Mouse (Mus musculus) induced T-regulatory cell, adult 2 months (primary cell): ENCODE results near the gene Vegfa.
A peak's percentile ranks its signal among the peaks of the same experiment; 100 is the strongest.

Experiments
- DNase-seq: peaks from one replicate; pipeline ENCODE4 v3.0.0-alpha.2; 2012; ENCODE audit warnings: low read depth

Gene Vegfa

DNA sequence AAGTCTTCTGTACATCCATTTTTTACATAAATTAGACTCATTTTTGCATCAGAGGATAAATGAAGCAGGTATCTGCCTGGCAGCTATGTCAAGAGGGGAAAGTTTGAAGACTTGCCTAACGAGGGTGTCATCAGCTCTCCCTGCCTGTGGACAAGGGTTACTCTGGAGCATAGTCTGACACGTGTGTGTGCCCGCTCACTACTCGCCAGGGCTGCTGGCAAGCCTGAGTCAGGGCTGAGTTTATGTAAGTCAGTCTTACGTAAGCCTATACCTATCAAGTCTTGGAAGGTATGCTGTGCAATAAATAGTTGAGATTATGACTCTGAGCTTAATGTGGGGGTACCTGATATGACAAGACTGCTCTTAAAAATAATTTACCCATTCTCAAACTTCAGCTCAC, 19.2 kb upstream of the Vegfa start:
- DNase-seq = no peak

DNA sequence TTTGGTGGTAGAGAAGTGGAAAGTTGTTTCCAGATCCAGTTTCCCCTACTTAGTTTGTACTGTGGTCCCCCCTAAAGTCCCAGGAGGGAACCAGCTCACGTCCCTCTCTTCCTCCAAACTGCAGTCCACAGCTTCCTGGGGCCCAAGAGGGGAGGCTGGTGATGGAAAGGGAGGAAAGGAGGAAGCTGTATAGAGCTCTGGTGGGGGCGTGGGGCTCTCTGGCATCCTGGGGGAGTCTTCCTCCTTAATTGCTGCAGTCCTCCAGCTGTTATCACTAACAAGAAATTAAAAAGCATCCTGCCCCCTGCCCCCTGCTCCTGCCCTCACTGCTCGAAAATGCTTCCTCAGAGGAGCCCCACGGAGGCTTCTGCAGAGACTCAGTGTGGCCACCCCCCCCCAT, 17.4 kb upstream of the Vegfa start:
- DNase-seq = no peak

DNA sequence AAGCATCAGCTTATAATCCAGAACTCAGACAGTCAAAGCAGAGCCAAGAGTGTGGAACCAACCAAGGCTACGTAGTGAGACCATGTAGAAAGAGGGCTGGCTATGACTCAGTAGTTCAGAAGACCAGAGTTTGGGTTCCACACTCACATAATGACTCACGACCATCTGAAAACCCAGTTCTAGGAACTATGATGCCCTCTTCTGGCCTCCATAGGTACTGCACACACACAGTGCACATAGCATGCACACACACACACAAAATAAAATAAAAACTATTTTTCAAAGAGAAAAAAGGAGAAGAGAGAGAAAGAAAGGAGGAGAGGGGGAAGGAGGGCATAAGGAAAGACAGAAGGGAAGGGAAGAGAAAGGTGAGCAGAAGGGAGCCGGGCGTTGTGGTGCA, 16.0 kb upstream of the Vegfa start:
- no peak for DNase-seq

DNA sequence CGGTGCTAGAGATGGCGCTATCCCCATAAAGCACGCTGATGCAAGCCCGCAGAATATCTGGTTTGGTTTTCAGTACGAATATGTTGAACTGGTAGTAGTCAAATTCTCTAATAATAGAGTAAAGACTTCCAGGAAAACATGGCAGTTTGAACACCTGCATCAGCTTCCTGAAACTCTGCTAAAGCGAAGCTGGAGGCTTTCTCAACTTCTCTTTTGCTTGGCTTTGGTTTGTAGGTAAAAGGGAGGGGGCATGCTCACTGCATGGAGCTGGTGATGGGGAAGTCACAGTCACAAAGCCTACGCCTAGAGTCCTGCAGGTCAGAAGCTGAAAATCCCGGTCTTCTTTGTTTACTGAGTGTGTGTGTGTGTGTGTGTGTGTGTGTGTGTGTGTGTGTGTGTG, 13.6 kb upstream of the Vegfa start:
- no peak for DNase-seq

DNA sequence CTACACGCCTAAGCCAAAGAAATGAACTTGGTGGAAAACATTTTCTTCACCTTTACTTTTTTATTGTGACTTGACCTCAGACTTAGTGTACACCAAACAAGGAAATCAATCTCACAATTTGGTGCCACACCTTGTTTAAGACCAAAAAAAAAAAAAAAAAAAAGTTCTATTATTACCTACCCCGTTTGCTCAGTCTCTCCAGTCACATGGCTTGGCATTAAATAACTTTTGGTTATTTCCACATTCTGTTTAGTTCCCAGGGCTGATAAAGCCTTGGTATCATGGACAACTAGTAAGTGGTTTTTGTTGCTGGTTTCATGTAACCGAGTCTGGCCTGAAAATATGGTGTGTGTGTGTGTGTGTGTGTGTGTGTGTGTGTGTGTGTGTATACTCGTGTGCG, 12.8 kb upstream of the Vegfa start:
- DNase-seq = no peak

DNA sequence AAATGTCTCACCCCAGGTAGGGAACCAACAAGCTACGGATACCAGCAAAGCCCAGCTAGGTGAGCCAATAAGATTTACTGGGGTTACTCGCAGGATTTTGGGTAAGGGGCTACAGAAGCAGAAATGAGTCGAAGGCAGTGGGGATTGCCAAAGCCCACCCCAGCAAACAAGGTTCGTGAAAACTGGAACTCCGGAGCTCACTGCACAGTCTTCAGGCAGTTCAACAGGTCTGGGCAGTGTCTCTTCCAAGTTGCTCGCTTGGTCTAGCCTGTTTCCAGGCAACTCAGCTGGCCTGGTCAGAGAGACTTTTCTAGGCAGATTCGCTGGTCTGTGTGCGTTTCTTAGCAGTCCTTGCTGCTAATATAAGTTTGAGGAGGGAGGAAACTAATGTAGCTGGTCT, 10.0 kb upstream of the Vegfa start:
- no peak for DNase-seq

DNA sequence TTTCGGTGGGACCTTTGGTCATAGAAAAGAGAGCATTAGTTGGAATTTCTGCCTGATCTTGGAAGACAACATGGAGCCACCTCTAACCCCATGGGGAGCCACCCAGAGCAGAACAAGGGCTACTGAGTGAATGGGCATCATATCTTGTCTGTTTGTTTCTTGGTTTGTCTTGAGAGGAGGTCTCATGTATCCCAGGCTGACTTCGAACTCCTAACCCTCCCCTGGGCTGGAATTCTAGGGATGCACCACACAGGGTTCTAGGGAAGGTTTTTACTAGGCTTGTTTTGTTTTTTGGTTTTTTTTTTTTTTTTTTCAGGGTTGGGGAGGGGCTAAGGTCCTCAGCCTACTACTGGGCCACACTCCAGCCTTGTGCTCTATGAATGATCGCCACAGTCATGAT, 9.5 kb upstream of the Vegfa start:
- no peak for DNase-seq

DNA sequence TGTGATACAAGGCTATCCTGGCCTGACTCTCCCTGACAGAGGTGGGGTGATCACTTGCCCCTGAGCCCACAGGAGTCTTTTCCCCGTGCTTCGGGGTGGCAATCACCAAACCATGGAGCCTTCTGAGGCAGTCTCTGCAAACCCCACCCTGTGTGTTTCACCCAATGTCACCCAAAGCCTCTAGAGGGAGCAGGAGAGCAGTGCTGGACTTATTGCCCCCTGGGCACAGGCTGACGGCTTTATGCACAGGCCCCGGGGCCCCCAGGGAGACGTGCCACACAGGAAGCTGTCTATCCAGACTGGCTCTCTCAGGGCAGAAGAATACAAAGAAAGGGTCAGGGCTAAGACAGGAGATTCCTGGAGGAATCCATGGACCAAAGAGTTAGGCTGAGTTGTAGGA, 9.1 kb upstream of the Vegfa start:
- DNase-seq = peak; percentile 57

DNA sequence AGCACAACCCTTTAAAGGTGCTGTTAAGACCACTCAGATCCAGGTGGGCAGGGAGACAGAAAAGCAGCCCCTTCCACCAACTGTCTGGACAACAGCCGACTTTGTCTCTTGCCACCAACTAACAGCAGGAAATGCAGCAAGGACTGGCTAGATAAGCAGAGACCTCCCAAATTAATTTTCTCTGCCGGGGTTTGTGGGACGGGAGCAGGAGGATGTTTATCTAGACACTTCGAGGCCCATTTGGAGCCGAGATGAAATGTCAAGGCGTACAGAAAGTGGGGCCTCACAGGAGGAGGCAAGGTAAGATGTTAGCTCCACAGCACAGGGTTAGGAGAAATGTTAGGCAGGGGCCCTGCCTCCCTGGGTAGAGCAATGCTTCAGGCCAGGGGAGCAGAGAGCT, 8.4 kb upstream of the Vegfa start:
- DNase-seq = no peak

DNA sequence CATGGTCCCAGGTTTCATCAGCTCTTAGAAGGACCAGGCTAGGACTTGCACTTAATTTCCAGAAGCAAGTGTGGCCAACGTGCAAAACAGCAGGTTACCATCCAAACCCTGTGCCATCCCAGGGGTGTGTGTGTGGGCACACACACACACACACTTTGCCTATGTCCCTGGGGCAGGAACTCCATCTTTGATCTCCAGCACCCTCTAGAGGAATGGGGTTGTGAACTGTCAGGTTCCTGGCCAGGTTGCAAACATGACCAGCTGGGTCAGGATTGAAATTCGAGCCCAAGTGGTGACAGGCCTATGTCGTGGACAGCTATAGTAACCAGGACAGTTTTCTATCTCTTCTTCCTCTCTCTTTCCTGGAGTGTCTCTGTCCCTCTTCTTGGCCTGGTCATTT, 6.7 kb upstream of the Vegfa start:
- no peak for DNase-seq

DNA sequence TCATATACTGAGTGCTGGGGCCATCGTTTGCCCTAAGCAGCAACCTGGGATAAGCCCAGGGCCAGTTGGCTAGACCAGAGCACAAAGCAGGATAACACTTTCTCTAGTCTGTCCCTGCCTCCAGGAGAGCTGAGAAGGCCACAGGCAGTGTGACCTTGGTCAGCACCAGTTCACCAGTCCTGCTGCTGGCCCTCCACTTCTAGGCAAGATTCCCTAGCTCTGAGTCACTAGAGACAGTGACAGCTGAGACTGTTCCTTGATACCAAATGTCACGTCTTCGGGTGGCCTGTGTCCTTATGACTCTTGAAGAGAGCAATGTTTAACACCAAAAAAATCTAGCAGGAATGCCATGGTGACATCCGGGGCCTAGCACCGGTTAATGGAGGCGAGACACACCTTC, 4.2 kb upstream of the Vegfa start:
- DNase-seq = no peak

DNA sequence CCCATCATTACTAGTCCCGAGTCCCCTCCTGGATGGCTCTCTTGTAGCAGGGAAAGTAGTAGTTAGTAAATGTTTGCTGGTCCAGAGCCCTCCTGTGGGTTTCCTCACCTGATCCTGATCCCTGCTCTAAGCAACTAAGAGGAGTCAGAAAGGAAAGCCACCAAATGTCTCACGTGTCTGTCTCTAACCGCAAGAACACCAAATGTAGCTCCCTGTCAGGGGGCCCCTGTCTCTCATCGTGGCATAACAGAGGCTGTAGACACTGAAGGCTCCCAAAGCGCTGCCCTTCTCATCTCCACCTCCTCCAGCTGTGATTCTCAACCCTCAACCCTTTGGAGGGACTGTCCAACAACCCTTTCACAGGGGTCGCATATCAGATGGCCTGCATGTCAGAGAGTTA, 1.9 kb upstream of the Vegfa start:
- no peak for DNase-seq

DNA sequence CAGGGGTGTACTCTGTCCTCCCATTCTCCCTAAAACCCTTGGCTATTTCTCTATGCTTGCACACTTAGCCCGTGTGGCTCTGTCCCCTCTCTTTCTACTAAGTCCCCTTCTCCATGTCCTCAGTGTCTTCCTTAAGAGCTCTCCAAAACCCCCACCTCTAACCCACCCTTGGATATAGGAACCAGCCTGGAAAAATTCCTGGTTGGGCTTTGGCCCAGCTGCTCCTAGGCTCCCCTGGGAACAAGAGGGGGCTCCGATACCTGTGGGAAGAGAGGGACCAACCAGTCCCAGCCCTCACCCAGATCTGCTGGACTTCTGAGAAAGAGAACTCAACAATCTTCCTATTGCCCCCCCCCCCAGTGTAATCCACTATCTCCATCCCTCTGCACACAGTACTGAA, 1.4 kb upstream of the Vegfa start:
- DNase-seq = no peak

DNA sequence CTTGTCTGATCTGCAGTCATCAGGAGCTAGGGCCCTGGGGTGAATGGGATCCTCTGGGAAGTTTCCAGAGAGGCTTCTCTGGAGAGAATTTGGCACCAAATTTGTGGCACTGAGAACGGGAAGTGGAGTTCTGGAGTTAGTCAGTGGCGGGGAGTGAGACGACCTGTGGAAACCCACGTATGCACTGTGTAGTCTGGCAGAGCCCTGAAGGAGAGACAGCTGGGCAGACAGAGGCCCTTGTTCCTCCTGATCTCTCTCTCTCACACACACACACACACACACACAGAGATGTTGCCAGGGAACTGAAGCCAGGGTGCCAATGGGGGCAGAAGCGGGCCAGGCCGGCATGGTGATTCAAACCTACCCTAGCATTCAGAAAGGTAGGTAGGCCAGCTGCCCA, 953 bp upstream of the Vegfa start:
- DNase-seq = no peak

DNA sequence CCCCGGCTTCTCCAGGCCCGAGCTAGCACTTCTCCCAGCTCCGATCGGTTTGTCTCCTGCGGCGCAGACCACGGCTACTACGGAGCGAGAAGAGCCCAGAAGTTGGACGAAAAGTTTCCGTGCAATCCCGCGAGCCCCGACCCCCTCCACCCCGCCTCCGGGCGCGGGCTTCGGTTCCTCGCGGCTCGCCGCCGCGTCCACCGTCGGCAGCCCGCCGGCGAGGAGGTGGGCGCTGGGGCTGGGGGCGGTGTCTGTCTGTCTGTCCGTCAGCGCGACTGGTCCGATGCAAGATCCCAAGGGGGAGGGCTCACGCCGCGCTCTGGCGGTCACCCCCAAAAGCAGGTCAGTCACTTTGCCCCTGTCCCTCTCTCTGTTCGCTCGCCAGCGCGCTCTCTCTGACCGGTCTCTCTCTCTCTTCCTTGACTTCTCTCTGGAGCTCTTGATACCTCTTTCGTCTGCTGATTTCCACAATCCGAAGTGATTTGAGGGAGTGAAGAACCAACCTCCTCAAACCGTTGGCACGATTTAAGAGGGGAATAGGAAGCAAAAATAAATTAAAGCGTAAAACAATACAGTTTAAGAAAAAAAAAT, 453 bp downstream of the Vegfa start:
- no peak for DNase-seq

DNA sequence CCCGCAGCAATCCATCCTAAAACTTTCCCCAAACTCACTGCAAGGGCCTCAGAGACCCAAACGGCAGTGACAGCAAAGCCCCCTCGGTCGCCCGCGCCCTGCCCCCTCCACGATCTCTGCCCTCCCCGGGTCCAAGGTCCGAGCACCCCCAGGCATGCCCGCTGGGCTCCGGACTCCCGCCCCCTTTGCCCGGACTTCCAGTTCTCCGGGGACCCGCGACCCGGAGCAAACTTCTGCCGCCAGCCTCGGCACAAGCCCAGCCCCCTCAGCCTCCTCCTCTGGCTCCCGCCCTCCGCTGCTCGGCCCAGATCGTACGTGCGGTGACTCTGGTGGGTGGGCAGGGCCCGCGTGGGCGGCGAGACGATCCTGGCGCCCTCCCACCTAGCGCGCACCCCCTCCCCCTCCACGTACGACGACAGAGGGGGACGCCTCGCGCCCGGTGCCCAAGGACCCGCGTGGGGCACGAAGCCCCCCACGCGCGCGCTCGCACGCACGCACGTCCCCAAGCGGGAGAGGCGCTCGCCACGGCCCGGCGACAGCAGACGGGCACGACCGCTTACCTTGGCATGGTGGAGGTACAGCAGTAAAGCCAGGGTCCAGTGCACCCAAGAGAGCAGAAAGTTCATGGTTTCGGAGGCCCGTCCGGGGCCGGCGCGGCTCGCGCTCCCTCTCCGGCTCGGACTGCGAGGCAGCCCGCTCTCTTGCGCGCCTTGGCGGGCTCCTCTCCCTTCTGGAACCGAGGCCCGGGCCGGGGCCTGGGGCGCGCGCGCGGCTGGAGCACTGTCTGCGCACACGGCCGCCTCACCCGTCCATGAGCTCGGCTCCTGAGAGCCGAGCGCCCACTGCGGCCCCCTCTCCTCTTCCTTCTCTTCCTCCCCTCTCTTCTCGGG, 1.2 kb downstream of the Vegfa start:
- peak; percentile 39 for DNase-seq

DNA sequence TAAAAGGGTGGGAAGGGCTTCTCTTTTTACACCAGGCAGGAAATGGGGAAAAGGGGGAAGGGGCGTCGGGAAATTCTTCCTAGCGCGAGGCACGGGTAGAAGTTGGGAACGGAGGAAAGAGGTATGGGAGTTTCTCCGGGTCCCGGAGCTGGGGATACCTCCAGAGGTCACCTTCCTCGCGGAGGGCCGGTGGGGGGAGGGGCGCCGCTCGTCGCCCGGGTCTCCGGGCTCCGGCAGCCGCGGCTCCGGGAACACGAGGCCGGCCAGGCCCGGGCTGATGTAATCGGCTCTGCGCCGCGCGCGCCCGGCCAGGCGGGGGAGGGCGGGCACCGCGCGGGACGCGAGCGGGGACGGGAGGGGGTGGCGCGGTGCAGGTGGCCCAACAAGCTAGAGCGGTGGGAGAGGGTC, 1.8 kb downstream of the Vegfa start:
- DNase-seq = no peak

DNA sequence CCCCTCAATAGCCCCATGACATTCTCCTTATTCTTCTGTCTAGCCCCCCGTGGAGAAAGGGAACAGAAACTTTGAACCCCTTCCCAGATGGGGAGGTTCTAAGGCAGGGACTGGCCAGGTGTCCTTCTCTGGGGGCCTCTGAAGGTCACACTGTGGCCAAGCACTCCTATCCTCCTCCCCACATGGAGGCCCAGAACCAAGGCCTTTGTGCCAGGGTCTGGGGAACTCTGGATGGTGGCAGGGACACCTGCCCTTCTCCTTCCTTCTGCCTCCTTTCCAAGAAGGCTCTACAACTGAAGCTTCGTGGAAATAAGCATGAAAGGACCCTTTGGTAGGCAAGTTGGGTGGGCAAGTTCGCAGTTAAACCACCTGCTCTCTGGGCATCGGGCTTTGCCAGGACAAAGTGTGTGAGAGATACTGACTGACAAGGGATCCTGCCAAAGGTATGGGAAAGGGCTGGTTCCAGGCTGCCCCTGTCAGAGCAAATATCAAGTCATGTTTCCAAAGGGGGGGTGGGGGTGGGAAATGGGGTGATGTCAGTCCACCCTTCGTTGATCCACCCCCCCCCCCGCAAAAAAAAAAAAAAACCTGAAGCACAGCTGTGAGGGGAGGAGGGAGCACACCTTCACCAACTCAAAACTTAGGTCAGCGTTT, 2.5 kb downstream of the Vegfa start:
- DNase-seq = no peak

DNA sequence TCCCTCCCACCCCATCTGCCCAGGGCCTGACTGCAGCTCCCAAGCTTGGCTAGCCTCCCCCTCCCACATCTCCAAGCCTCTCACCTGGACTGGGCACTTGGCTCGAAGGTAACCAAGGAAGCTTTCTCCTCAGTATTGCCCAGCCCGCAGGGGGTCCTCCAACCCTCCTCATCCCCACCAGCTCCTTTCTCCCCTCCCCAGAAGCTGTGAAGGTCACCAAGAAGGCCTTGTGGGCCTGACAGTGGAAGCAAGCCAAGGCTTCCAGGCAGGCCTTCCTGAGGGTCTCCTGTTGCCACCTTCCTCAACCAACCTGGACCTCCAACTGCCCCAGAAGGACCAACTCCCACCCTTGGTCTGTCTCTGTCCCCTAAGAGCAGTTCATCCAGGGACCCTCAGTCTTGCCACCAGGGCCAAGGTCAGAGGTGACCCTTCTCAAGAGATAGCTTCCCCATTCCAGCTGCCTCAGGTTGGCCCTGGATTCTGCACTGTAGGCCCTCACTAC, 3.1 kb downstream of the Vegfa start:
- DNase-seq = no peak

DNA sequence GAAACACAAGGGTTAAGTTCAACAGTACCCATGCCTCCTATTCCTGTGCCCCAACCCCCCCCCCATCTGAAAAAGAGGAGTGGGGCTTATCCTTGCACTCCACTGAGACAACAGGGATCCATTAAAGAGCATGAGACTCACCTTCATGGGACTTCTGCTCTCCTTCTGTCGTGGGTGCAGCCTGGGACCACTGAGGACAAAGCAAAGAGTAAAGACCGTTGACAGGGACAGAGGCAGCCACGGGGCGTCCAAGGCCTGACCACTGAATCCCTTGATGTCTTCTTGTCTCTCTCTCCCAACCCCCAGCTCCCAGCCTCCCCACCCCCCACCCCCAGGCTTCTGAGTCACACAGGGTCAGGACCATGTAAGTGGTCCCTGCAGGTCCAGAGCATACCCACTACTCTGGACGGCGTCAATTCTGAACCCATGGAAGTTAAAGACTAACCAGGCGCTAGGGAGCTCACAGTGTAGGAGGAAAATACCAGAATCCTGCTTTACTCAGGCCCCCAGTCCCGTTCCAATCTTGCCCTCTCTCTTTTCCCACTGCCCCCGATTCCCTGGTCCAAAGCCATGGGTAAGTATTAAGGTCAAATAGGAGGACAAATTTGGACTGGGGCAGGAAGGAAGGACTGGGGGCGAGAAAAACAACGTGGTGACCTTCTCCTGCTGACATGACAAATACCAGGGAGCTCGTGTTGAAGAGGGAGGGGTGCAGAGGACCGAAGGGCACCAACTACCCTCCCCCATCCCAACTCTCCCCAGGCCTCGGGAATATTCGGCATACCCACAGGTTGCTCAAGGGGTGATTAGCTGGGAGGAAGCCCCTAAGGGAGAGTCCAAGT, 3.7 kb downstream of the Vegfa start:
- DNase-seq = no peak

DNA sequence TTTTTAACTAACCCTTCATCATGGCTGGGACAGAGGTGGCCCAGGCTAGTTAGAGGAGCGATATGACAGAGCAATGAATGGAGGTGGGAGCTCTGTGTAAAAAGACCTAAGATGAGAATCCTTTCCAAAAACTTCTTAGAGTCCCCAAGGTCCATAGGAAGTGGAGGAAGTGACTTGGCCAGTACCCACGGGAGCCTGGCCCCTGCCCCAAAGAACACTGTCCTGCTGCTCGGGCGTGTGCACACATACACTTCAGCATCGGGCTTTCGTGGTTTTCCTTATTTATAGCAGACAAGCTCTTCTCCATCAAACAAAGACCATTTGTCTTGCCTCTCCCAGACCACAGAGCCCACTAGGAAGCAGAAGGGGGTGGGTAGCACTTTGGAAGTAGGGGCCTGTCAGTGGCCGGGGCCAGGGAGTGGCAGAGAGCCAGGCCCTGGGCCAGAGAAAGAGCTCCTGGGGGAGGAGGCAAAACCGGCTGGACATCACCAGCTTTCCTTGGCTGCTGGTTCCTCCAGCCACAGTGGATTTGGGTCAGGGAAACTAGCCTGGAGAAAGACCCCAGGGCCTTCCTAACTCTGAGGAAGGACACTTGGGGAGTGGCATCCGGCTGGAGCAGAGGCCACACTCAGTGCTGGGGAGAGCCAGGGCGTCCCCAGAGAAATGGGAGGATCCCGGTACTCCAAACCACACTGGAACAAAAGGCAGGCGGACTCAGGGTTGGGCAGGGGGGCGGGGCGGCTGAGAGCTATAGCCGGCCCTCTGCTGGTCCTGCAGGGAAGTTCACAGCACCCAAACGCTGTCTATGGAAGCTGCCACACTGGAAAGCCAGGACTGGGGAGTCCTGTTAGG, 4.9 kb downstream of the Vegfa start:
- no peak for DNase-seq
